Mouse (Mus musculus) thymus, adult 2 months (tissue): ENCODE data around the gene Erc1.

ENCODE experiments used
- CTCF ChIP-seq: fragments of 200-500 bp; IDR thresholded peaks from 2 replicates; pipeline ENCODE4 v1.5.1; 2012; ENCODE audit warnings: mild to moderate bottlenecking, control low read depth, low read length, moderate library complexity, borderline replicate concordance; ENCODE audit not compliant: control insufficient read depth, poor library complexity, insufficient read depth; ENCODE audit errors: extremely low read depth
- POLR2A ChIP-seq: fragments of 200-500 bp; IDR thresholded peaks from 2 replicates; pipeline ENCODE4 v1.6.1; 2012; ENCODE audit warnings: mild to moderate bottlenecking, low read length, control low read depth, moderate library complexity; ENCODE audit not compliant: control insufficient read depth, poor library complexity, insufficient read depth; ENCODE audit errors: extremely low read depth

DNA sequence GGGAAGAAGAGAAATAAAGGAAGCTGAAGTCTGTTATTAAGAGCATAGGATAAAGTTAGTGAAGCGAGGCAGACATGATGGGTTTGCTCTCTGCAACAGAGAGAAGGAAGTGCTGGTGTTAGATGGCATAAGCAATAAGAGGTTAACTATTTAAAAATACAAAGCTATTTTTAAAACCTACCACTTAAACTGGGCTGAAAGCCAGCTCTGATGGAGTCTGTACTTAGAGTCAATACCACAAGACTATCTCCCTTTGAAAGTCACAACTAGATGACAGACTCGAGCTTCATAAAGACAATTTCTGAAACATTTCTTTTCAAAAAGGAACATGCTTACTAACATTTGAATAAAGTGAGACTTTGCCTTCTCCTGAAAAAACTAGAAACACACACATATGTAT, 134.0 kb downstream of the Erc1 start:
- TF ChIP-seq POLR2A, result no peak
- TF ChIP-seq CTCF, result no peak
